ENCODE assay signal across 22 mouse cellular contexts in the genomic region with DNA sequence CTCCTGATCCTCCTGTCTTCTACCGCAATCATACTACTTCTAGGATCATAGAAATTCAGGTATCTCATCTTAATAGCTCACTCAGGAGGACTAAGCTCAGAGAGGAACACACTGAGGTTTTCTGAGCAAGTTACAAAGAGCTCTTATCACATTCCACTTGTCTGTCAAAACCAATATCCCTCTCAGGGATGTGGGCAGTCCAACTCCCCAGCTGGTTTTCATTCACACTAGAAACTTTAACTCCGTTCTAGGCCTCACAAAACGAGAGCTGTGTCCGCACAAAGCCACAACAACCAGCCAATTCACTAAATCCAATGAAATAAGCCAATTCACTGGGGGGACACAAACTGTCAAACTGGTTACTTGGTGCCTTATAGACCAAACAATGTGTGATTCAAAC. TPM values are rescaled to one million over a fixed set of nuclear protein-coding genes. Genes with fewer than 3 reads are reported as not detected.
DNase-seq lines count a peak whose midpoint lies in the region; ATAC-seq lines count a peak whose summit lies in the region.
"Had no signal": no experiment of that assay in that cellular context is flagged by ENCODE, and none has a peak within 500 bp of the region (broad histone marks: within the 10 kb centered on the region; RNA-seq: fewer than 3 reads in every experiment).

No protein-coding gene starts in this region.

- DNase-seq in forebrain, embryonic 14.5 days (ENCODE audit: low spot score) = peak; percentile 6
- no peak for DNase-seq in neural tube, embryonic 10.5 days (ENCODE audit: extremely low spot score, low spot score)
- no peak for DNase-seq in frontal cortex, postnatal 36 days (ENCODE audit: low spot score in 2 of 2)
- DNase-seq: adrenal gland, postnatal 14 days; cerebellum, adult 8-10 months; gastrocnemius, postnatal 25 days; layer of hippocampus, postnatal 36 days; left cerebral cortex, postnatal 4 days; lung, embryonic 14.5 days; lung, postnatal 4 days had no signal

- no peaks in the 10 kb centered on the region for H3K27me3 ChIP-seq in forebrain, embryonic 14.5 days (replicated peaks; ENCODE audit: control insufficient read depth, insufficient read depth, low read length)
- no peaks in the 10 kb centered on the region for H3K27me3 ChIP-seq in forebrain, embryonic 15.5 days
- H3K27me3 ChIP-seq in hindbrain, embryonic 13.5 days = no peaks in the 10 kb centered on the region
- no peaks in the 10 kb centered on the region for H3K27me3 ChIP-seq in hindbrain, embryonic 12.5 days
- H3K27me3 ChIP-seq in neural tube, embryonic 13.5 days = no peaks in the 10 kb centered on the region
- H3K27me3 ChIP-seq in neural tube, embryonic 15.5 days (replicated peaks) = no peaks in the 10 kb centered on the region
- H3K27me3 ChIP-seq: intestine, embryonic 15.5 days; kidney, embryonic 15.5 days; liver, embryonic 12.5 days; Patski had no signal

- no peak for ATAC-seq in forebrain, embryonic 14.5 days
- no peak for ATAC-seq in forebrain, embryonic 15.5 days (replicated peaks)
- ATAC-seq in hindbrain, embryonic 13.5 days (ENCODE audit: low FRiP score) = no peak
- ATAC-seq in hindbrain, embryonic 12.5 days (ENCODE audit: low FRiP score) = no peak
- ATAC-seq in neural tube, embryonic 13.5 days (ENCODE audit: low read depth) = no peak
- no peak for ATAC-seq in neural tube, embryonic 15.5 days (ENCODE audit: low FRiP score)
- ATAC-seq: activated CD4-positive, CD25-positive, alpha-beta regulatory T cell, adult 4 months; intestine, embryonic 15.5 days; liver, embryonic 12.5 days; Patski had no signal

- H3K4me1 ChIP-seq in forebrain, embryonic 14.5 days (ENCODE audit: control insufficient read depth, insufficient read depth, low read length) = peaks cover 5% of the 10 kb centered on the region
- peaks cover 29% of the 10 kb centered on the region for H3K4me1 ChIP-seq in forebrain, embryonic 15.5 days
- peaks cover 46% of the 10 kb centered on the region for H3K4me1 ChIP-seq in hindbrain, embryonic 13.5 days (replicated peaks)
- H3K4me1 ChIP-seq in hindbrain, embryonic 12.5 days = peaks cover 16% of the 10 kb centered on the region; the same call in 1 of the 2 replicates
- H3K4me1 ChIP-seq in neural tube, embryonic 13.5 days (replicated peaks) = peaks cover 64% of the 10 kb centered on the region
- H3K4me1 ChIP-seq in neural tube, embryonic 15.5 days = peaks cover 57% of the 10 kb centered on the region
- H3K4me1 ChIP-seq: kidney, embryonic 15.5 days had no signal

- no peak overlapping the region for H3K4me2 ChIP-seq in forebrain, embryonic 14.5 days (ENCODE audit: low read length)
- no peak overlapping the region for H3K4me2 ChIP-seq in forebrain, embryonic 15.5 days (replicated peaks)
- H3K4me2 ChIP-seq in hindbrain, embryonic 13.5 days = no peak overlapping the region
- H3K4me2 ChIP-seq in hindbrain, embryonic 12.5 days (replicated peaks) = no peak overlapping the region
- H3K4me2 ChIP-seq in neural tube, embryonic 13.5 days = no peak overlapping the region
- 0 out of 2 replicates have a peak overlapping the region, but pooled peaks have one; percentile 3 for H3K4me2 ChIP-seq in neural tube, embryonic 15.5 days
- H3K4me2 ChIP-seq: intestine, embryonic 15.5 days; kidney, embryonic 15.5 days; liver, embryonic 12.5 days; lung, embryonic 14.5 days; midbrain, embryonic 11.5 days had no signal

- H3K36me3 ChIP-seq in forebrain, embryonic 14.5 days (ENCODE audit: control insufficient read depth, insufficient read depth, low read length) = peaks cover 27% of the 10 kb centered on the region
- H3K36me3 ChIP-seq in forebrain, embryonic 15.5 days = peaks cover 18% of the 10 kb centered on the region
- peaks cover 22% of the 10 kb centered on the region for H3K36me3 ChIP-seq in hindbrain, embryonic 13.5 days
- H3K36me3 ChIP-seq in hindbrain, embryonic 12.5 days = peaks cover 21% of the 10 kb centered on the region
- peaks cover 40% of the 10 kb centered on the region for H3K36me3 ChIP-seq in neural tube, embryonic 13.5 days
- H3K36me3 ChIP-seq in neural tube, embryonic 15.5 days = peaks cover 15% of the 10 kb centered on the region

- no peak overlapping the region for H3K27ac ChIP-seq in forebrain, embryonic 14.5 days (ENCODE audit: low read depth, low read length)
- H3K27ac ChIP-seq in forebrain, embryonic 15.5 days (replicated peaks) = no peak overlapping the region
- peak overlapping the region; percentile 23; the same call in 1 of the 2 replicates for H3K27ac ChIP-seq in hindbrain, embryonic 13.5 days
- no peak overlapping the region for H3K27ac ChIP-seq in hindbrain, embryonic 12.5 days
- H3K27ac ChIP-seq in neural tube, embryonic 13.5 days (replicated peaks) = peak overlapping the region; percentile 56; the same call in 1 of the 2 replicates
- H3K27ac ChIP-seq in neural tube, embryonic 15.5 days (replicated peaks) = peak overlapping the region; percentile 60; the same call in 1 of the 2 replicates
- H3K27ac ChIP-seq: intestine, embryonic 15.5 days; kidney, embryonic 15.5 days; liver, embryonic 12.5 days had no signal

- H3K9me3 ChIP-seq in forebrain, embryonic 14.5 days (replicated peaks; ENCODE audit: control insufficient read depth, low read length) = no peaks in the 10 kb centered on the region
- H3K9me3 ChIP-seq in forebrain, embryonic 15.5 days = no peaks in the 10 kb centered on the region
- no peaks in the 10 kb centered on the region for H3K9me3 ChIP-seq in hindbrain, embryonic 13.5 days
- no peaks in the 10 kb centered on the region for H3K9me3 ChIP-seq in hindbrain, embryonic 12.5 days (replicated peaks)
- no peaks in the 10 kb centered on the region for H3K9me3 ChIP-seq in neural tube, embryonic 13.5 days
- no peaks in the 10 kb centered on the region for H3K9me3 ChIP-seq in neural tube, embryonic 15.5 days (replicated peaks)
- H3K9me3 ChIP-seq: intestine, embryonic 15.5 days; kidney, embryonic 15.5 days; liver, embryonic 12.5 days had no signal

- H3K9ac ChIP-seq in forebrain, embryonic 14.5 days (ENCODE audit: low read length) = no peak overlapping the region
- H3K9ac ChIP-seq in forebrain, embryonic 15.5 days (replicated peaks) = no peak overlapping the region
- H3K9ac ChIP-seq in hindbrain, embryonic 13.5 days = no peak overlapping the region
- no peak overlapping the region for H3K9ac ChIP-seq in hindbrain, embryonic 12.5 days
- H3K9ac ChIP-seq in neural tube, embryonic 13.5 days = no peak overlapping the region
- no peak overlapping the region for H3K9ac ChIP-seq in neural tube, embryonic 15.5 days (replicated peaks)
- H3K9ac ChIP-seq: intestine, embryonic 15.5 days; kidney, embryonic 15.5 days; liver, embryonic 12.5 days; lung, embryonic 14.5 days had no signal

- no peak overlapping the region for H3K4me3 ChIP-seq in forebrain, embryonic 14.5 days (ENCODE audit: low read depth, low read length)
- no peak overlapping the region for H3K4me3 ChIP-seq in forebrain, embryonic 15.5 days
- H3K4me3 ChIP-seq in hindbrain, embryonic 13.5 days = no peak overlapping the region
- H3K4me3 ChIP-seq in hindbrain, embryonic 12.5 days = no peak overlapping the region
- no peak overlapping the region for H3K4me3 ChIP-seq in neural tube, embryonic 13.5 days
- H3K4me3 ChIP-seq in neural tube, embryonic 15.5 days (replicated peaks) = no peak overlapping the region
- H3K4me3 ChIP-seq: intestine, embryonic 15.5 days; kidney, embryonic 15.5 days; liver, embryonic 12.5 days; myocyte had no signal

- 58% methylated on average over 4 of the region's 4 CpGs for WGBS in forebrain, embryonic 14.5 days
- WGBS in forebrain, embryonic 15.5 days = 53% methylated on average over 4 of the region's 4 CpGs
- WGBS in hindbrain, embryonic 13.5 days = 66% methylated on average over 4 of the region's 4 CpGs
- 55% methylated on average over 4 of the region's 4 CpGs for WGBS in hindbrain, embryonic 12.5 days
- WGBS in neural tube, embryonic 13.5 days = 65% methylated on average over 4 of the region's 4 CpGs
- WGBS in neural tube, embryonic 15.5 days = 52% methylated on average over 4 of the region's 4 CpGs

RNA-seq across cellular contexts. Expression of gene Arhgap35, which starts 57.5 kb away (rescaled TPM):
- 29.6 and 36.1 TPM in 2 replicates for polyA plus RNA-seq in forebrain, embryonic 14.5 days (2014; fragmentation: Nextera tagmentation; extraction: Ambion mirVana)
- polyA plus RNA-seq in forebrain, embryonic 15.5 days (2015; fragmentation: Nextera tagmentation; extraction: Ambion mirVana) = 37.5 and 38.9 TPM in 2 replicates
- polyA plus RNA-seq in hindbrain, embryonic 13.5 days (2015; fragmentation: Nextera tagmentation; extraction: Ambion mirVana) = 30.1 and 30.7 TPM in 2 replicates
- 40.0 and 43.3 TPM in 2 replicates for polyA plus RNA-seq in hindbrain, embryonic 12.5 days (2016; fragmentation: Nextera tagmentation; extraction: Ambion mirVana)
- polyA plus RNA-seq in neural tube, embryonic 13.5 days (2015; fragmentation: Nextera tagmentation; extraction: Ambion mirVana) = 30.8 and 31.2 TPM in 2 replicates
- polyA plus RNA-seq in neural tube, embryonic 15.5 days (2015; fragmentation: Nextera tagmentation; extraction: Ambion mirVana) = 26.0 and 27.4 TPM in 2 replicates

Comparison
In these comparisons a context has a peak if more than half of its experiments do, and no peak if none do; other contexts are left out.
1. H3K27ac ChIP-seq: peak in hindbrain, embryonic 13.5 days (single experiment), neural tube, embryonic 13.5 days (single experiment) and neural tube, embryonic 15.5 days (single experiment); none in forebrain, embryonic 14.5 days (single experiment), forebrain, embryonic 15.5 days (single experiment) and hindbrain, embryonic 12.5 days (single experiment).